Mouse (Mus musculus): Measurements from ENCODE around the gene Dhx38.

DNA sequence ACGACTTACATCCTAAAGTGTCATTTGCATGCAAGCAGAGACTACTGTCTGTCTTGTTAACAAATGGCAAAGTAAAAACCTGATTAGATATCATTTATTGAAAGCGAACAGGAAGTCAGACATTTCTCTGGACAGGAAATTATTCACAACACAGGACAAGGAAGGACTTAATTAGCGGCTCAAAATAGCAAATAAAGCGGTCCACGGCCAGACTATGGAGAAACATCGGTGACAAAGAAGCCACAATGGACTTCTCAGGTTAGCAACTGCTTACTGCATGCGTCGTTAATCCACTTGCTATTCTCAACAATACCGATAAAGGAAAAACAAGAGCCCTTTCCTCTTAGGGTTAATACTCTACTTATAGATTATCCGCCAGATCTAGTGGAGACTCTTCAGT is 895 bp downstream of the Dhx38 start:
- TF ChIP-seq CTCF (conservative IDR thresholded peaks at IDR 0.05; ENCODE audit: low read length) (no peak), POU5F1 (IDR thresholded peaks at IDR 0.05; ENCODE audit: borderline replicate concordance, low read length) (no peak), NANOG (IDR thresholded peaks at IDR 0.05; ENCODE audit: borderline replicate concordance, low read length) (no peak)

All from E14TG2a.4 (cell line).